In the genomic region with DNA sequence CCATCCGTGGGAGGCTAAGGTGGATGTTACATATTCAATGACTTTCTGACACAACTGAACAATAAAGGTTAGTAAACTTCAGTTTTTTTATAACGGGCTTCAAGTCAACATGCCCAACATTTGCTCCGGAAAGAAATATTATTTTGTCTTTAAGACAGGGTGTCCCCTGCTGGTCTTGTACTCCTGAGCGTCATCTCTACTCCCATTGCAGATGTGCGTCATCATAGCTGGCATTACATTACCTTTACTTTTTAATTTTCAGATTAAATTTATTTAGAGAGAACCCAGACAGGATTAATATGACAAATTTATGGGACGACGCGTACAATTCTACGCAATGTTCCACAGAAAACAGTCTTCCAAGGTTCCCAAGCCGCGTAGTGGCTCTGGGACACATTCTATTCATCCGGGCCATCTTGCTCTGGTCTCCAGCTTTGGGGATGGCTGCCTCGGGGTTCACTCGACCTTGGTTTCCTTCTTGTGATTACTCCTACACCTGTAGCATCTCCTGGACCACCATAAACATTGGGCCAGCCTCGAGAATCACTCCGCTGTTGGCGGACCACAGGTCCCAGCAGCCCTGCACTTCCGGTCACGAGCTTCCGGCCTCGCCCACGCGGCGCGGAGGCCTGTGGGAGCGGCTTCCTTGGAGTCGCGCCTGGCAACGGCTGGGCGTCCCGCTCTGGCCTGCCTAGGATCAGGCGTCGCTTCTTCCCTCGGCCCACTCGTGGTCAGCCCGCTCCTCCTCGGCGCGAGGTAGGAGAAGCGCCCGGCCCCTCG, we compare ENCODE assay signal across 8 mouse cellular contexts. TPM values are rescaled to one million over a fixed set of nuclear protein-coding genes. Genes with fewer than 3 reads are reported as not detected.
A peak's percentile ranks its signal among the peaks of the same experiment; 100 is the strongest.
DNase-seq lines count a peak whose midpoint lies in the region; ATAC-seq lines count a peak whose summit lies in the region.

A gene (plus strand): TSS at position 631 of the 780 bp plus-strand sequence.

- H3K27me3 ChIP-seq in hindbrain, embryonic 16.5 days (replicated peaks; ENCODE audit: control insufficient read depth, insufficient read depth, low read length), result no peaks in the 10 kb centered on the region; the same call in 1 of the 2 replicates

- peak within 1 kb of the TSS; percentile 89 for H3K27ac ChIP-seq in hindbrain, embryonic 16.5 days (ENCODE audit: low read depth, low read length)
- 0 out of 2 replicates have a peak within 1 kb of the TSS, but pooled peaks have one; percentile 27 for H3K27ac ChIP-seq in macrophage

- no peaks in the 10 kb centered on the region for H3K79me2 ChIP-seq in macrophage (ENCODE audit: inconsistent target)

- peak within 1 kb of the TSS; percentile 92 for H3K9ac ChIP-seq in hindbrain, embryonic 16.5 days (ENCODE audit: low read depth, low read length)

- 2% methylated on average over 42 of the region's 42 CpGs for WGBS in hindbrain, embryonic 16.5 days
- 3% methylated on average over 42 of the region's 42 CpGs for WGBS in macrophage (ENCODE audit: missing documents)

- DNase-seq in T-cell, adult 2 months (ENCODE audit: low spot score), result peak; percentile 76
- DNase-seq in cerebellum, postnatal 4 days (ENCODE audit: low spot score in 2 of 2), result peak; percentile 85 to 91
- peak; percentile 93 for DNase-seq in gastrocnemius, adult 18-20 months (ENCODE audit: low spot score)
- peak; percentile 95 to 97 for DNase-seq in left cerebral cortex, adult 18-20 months (ENCODE audit: low spot score in 2 of 2)
- DNase-seq in right cerebral cortex, adult 18-20 months, result peak; percentile 96
- DNase-seq in urinary bladder, postnatal 10 days (ENCODE audit: low spot score), result peak; percentile 73

- ATAC-seq in hindbrain, embryonic 16.5 days, result peak; percentile 100

- H3K36me3 ChIP-seq in hindbrain, embryonic 16.5 days (ENCODE audit: control insufficient read depth, insufficient read depth, low read length), result no peaks in the 10 kb centered on the region
- H3K36me3 ChIP-seq in macrophage (ENCODE audit: inconsistent target), result no peaks in the 10 kb centered on the region

- H3K4me2 ChIP-seq in hindbrain, embryonic 16.5 days (ENCODE audit: low read length), result peak within 1 kb of the TSS; percentile 76

- peak within 1 kb of the TSS; percentile 99 for H3K4me3 ChIP-seq in hindbrain, embryonic 16.5 days (ENCODE audit: low read length)
- peak within 1 kb of the TSS; percentile 82 for H3K4me3 ChIP-seq in macrophage (ENCODE audit: inconsistent target)

- peaks cover 3% of the 10 kb centered on the region for H3K4me1 ChIP-seq in hindbrain, embryonic 16.5 days (ENCODE audit: control insufficient read depth, insufficient read depth, low read depth, low read length)

- H3K9me3 ChIP-seq in hindbrain, embryonic 16.5 days (ENCODE audit: control insufficient read depth, low read length), result no peaks in the 10 kb centered on the region

RNA-seq across cellular contexts. Expression of the gene that starts here (rescaled TPM):
- total RNA-seq in gastrocnemius, adult 18-20 months (2021), result 1 to 10 TPM; 3.5 to 4.2 TPM
- polyA plus RNA-seq in hindbrain, embryonic 16.5 days (2015; fragmentation: Nextera tagmentation; extraction: Ambion mirVana), result 15.0 and 15.1 TPM in 2 replicates
- 10 to 100 TPM; 17.1 to 19.7 TPM for total RNA-seq in left cerebral cortex, adult 18-20 months (2021)
- 10 to 100 TPM in 25 of 26 experiments, 1 to 10 TPM in 1; 8.3 to 44.5 (median 33.4) TPM for total RNA-seq in macrophage (2018; cell fraction: chromatin; rRNA removed)
- 1 to 10 TPM; 3.3 to 7.5 (median 5.7) TPM for total RNA-seq in macrophage (2018; cell fraction: cytosol; rRNA removed)
- 10 to 100 TPM in 21 of 26 experiments, 1 to 10 TPM in 5; 5.4 to 34.5 (median 18.1) TPM for total RNA-seq in macrophage (2018; cell fraction: nucleus; rRNA removed)
- 4.3 to 7.0 TPM (median 4.9 TPM) in 3 replicates for polyA plus RNA-seq in macrophage (2018)

Comparison
In these comparisons a context has a peak if more than half of its experiments do, and no peak if none do; other contexts are left out.
1. Peak in every context shown above with its lines: DNase-seq, ATAC-seq, H3K4me3 ChIP-seq and H3K27ac ChIP-seq.